Mouse (Mus musculus) cerebellum, adult 11 months (tissue): ENCODE data around the gene Chaf1a.

Source experiments
- DNase-seq: peaks from one replicate; pipeline ENCODE4 v3.0.0; 2022

Gene Chaf1a

GRCm38 (mm10) chr17:56040030-56040856 is at the start of gene Chaf1a:
Gene Chaf1a, plus strand, starts transcription at chr17:56040439.
- DNase-seq, result peak; percentile 95

GRCm38 (mm10) chr17:55996007-55996406 is 44.2 kb upstream of the Chaf1a start:
- DNase-seq, result no peak

GRCm38 (mm10) chr17:55999794-56000499 is 40.3 kb upstream of the Chaf1a start:
- DNase-seq, result no peak

GRCm38 (mm10) chr17:56003000-56003399 is 37.2 kb upstream of the Chaf1a start:
- DNase-seq, result no peak

- no peak for DNase-seq
These were observed 34.7 kb upstream of the Chaf1a start, which contains the start of the genes Stap2 and Mpnd for GRCm38 (mm10) chr17:56005415-56006061. Gene Stap2, minus strand, starts transcription at chr17:56005584. Gene Mpnd, plus strand, starts transcription at chr17:56005711.

- no peak for DNase-seq
These were observed 33.3 kb upstream of the Chaf1a start for GRCm38 (mm10) chr17:56006956-56007355.

GRCm38 (mm10) chr17:56007444-56008355 is 32.5 kb upstream of the Chaf1a start:
- no peak for DNase-seq

- DNase-seq, result peak; percentile 90
These were observed 31.7 kb upstream of the Chaf1a start for GRCm38 (mm10) chr17:56008356-56009087.

GRCm38 (mm10) chr17:56009088-56009961 is 30.9 kb upstream of the Chaf1a start:
- DNase-seq, result peak; percentile 90

GRCm38 (mm10) chr17:56009962-56010240 is 30.3 kb upstream of the Chaf1a start:
- DNase-seq, result no peak

- no peak for DNase-seq
These were observed 30.0 kb upstream of the Chaf1a start for GRCm38 (mm10) chr17:56010255-56010654.

- peak; percentile 77 for DNase-seq
These were observed 29.6 kb upstream of the Chaf1a start for GRCm38 (mm10) chr17:56010681-56011080.

GRCm38 (mm10) chr17:56011441-56011840 is 28.8 kb upstream of the Chaf1a start:
- DNase-seq, result no peak

GRCm38 (mm10) chr17:56015293-56015692 is 24.9 kb upstream of the Chaf1a start:
- DNase-seq, result no peak

GRCm38 (mm10) chr17:56016382-56016781 is 23.9 kb upstream of the Chaf1a start:
- DNase-seq, result no peak

- DNase-seq, result no peak
These were observed 23.1 kb upstream of the Chaf1a start for GRCm38 (mm10) chr17:56016793-56017785.

- no peak for DNase-seq
These were observed 22.4 kb upstream of the Chaf1a start for GRCm38 (mm10) chr17:56017848-56018247.

GRCm38 (mm10) chr17:56018347-56019131 is 21.7 kb upstream of the Chaf1a start:
- peak; percentile 80 for DNase-seq
